Mouse (Mus musculus) thymus, postnatal 25 days (tissue): ENCODE results near the gene Ddx21.

Experiments used
- DNase-seq: peaks from one replicate; pipeline ENCODE4 v3.0.0; 2022

Ddx21 gene

GRCm38 (mm10) chr10:62568861-62569260 lies 33.2 kb downstream of the Ddx21 start:
- no peak for DNase-seq

GRCm38 (mm10) chr10:62557736-62558135 lies 44.3 kb downstream of the Ddx21 start:
- peak; percentile 29 for DNase-seq

GRCm38 (mm10) chr10:62556558-62556901 lies 45.6 kb downstream of the Ddx21 start:
- no peak for DNase-seq

GRCm38 (mm10) chr10:62555705-62556557 lies 46.1 kb downstream of the Ddx21 start:
- DNase-seq: peak; percentile 29

- peak; percentile 58 for DNase-seq
These were observed 48.4 kb downstream of the Ddx21 start for GRCm38 (mm10) chr10:62553611-62554091.

GRCm38 (mm10) chr10:62550787-62551300 lies 51.2 kb downstream of the Ddx21 start:
- no peak for DNase-seq

- DNase-seq: peak; percentile 84
These were observed 52.4 kb downstream of the Ddx21 start for GRCm38 (mm10) chr10:62549523-62550166.

GRCm38 (mm10) chr10:62546441-62546840 lies 55.6 kb downstream of the Ddx21 start:
- no peak for DNase-seq

GRCm38 (mm10) chr10:62545759-62546158 lies 56.3 kb downstream of the Ddx21 start:
- DNase-seq: no peak

- DNase-seq: peak; percentile 38
These were observed 57.8 kb downstream of the Ddx21 start for GRCm38 (mm10) chr10:62544316-62544715.

GRCm38 (mm10) chr10:62543399-62543808 lies 58.7 kb downstream of the Ddx21 start:
- DNase-seq: peak; percentile 69

- no peak for DNase-seq
These were observed 59.2 kb downstream of the Ddx21 start for GRCm38 (mm10) chr10:62542928-62543327.

- DNase-seq: no peak
These were observed 59.6 kb downstream of the Ddx21 start for GRCm38 (mm10) chr10:62542507-62542906.

GRCm38 (mm10) chr10:62541499-62541898 lies 60.6 kb downstream of the Ddx21 start:
- DNase-seq: no peak

- no peak for DNase-seq
These were observed 61.3 kb downstream of the Ddx21 start for GRCm38 (mm10) chr10:62540800-62541199.

- DNase-seq: no peak
These were observed 67.6 kb downstream of the Ddx21 start for GRCm38 (mm10) chr10:62534509-62534908.

GRCm38 (mm10) chr10:62532832-62533231 lies 69.2 kb downstream of the Ddx21 start:
- DNase-seq: no peak
